Mouse (Mus musculus) left cerebral cortex, postnatal 10 days (tissue): ENCODE results near the gene Sgip1. TPM values are rescaled to one million over a fixed set of nuclear protein-coding genes. Genes with fewer than 3 reads are reported as not detected.
A peak's percentile ranks its signal among the peaks of the same experiment; 100 is the strongest.

Experiments used
- DNase-seq, 2 experiments: peaks; one replicate each; pipeline ENCODE4 v3.0.0; 2021 to 2022; ENCODE audit warnings: low spot score in 2 of 2, mixed read lengths in 1 of 2; ENCODE audit errors: extremely low spot score in 1 of 2
- intact Hi-C: fragments of 180-260 bp; cut with DNase I; formaldehyde crosslinking; loops from one replicate; pipeline ENCODE4 v1.15.1; 2025
- total RNA-seq, 2 experiments: library from RNA; stranded (reverse); gene quantifications; 2 replicates each; pipeline ENCODE4 v1.2.3; 2021

Sgip1 gene
- total RNA-seq, 2 experiments from 2014 or later = 279 to 302 TPM

- intact Hi-C loops = no loop called here
- DNase-seq = no peak
Observed at GRCm38 (mm10) chr4:102826159-102826558, 85.1 kb downstream of the Sgip1 start.

GRCm38 (mm10) chr4:102828518-102828917, 87.4 kb downstream of the Sgip1 start:
- no peak for DNase-seq
- intact Hi-C loops = no loop called here

GRCm38 (mm10) chr4:102833191-102833590, 92.1 kb downstream of the Sgip1 start:
- intact Hi-C loops = no loop called here
- no peak for DNase-seq

GRCm38 (mm10) chr4:102833726-102834125, 92.6 kb downstream of the Sgip1 start:
- intact Hi-C loops = no loop called here
- no peak for DNase-seq

GRCm38 (mm10) chr4:102834710-102835109, 93.6 kb downstream of the Sgip1 start:
- intact Hi-C loops = no loop called here
- DNase-seq = no peak

- no peak for DNase-seq
- intact Hi-C loops = loop anchor here (5.0 kb wide), 1 partner anchor 58 kb away; no protein-coding TSS in a partner anchor
Observed at GRCm38 (mm10) chr4:102840062-102840798, 99.1 kb downstream of the Sgip1 start.

- intact Hi-C loops = loop anchor here (5.0 kb wide), 1 partner anchor 59 kb away; no protein-coding TSS in a partner anchor
- peak in 1 of 2 experiments; percentile 56 for DNase-seq
Observed at GRCm38 (mm10) chr4:102840956-102841729, 100.0 kb downstream of the Sgip1 start.

GRCm38 (mm10) chr4:102850498-102850897, 109.4 kb downstream of the Sgip1 start:
- DNase-seq = no peak
- intact Hi-C loops = no loop called here

- DNase-seq = no peak
- intact Hi-C loops = no loop called here
Observed at GRCm38 (mm10) chr4:102851161-102851560, 110.1 kb downstream of the Sgip1 start.

- peak in 1 of 2 experiments; percentile 34 for DNase-seq
- intact Hi-C loops = loop anchor here (1.0 kb wide), 1 partner anchor 9 kb away; no protein-coding TSS in a partner anchor
Observed at GRCm38 (mm10) chr4:102852290-102852689, 111.2 kb downstream of the Sgip1 start.

GRCm38 (mm10) chr4:102852808-102853207, 111.7 kb downstream of the Sgip1 start:
- DNase-seq = no peak
- intact Hi-C loops = loop anchor here (1.0 kb wide), 1 partner anchor 10 kb away; no protein-coding TSS in a partner anchor

GRCm38 (mm10) chr4:102853330-102854022, 112.4 kb downstream of the Sgip1 start:
- intact Hi-C loops = no loop called here
- DNase-seq = peak in 1 of 2 experiments; percentile 49

GRCm38 (mm10) chr4:102854928-102855892, 114.1 kb downstream of the Sgip1 start:
- intact Hi-C loops = loop anchor here (5.0 kb wide), 1 partner anchor 93 kb away; no protein-coding TSS in a partner anchor
- DNase-seq = no peak

- no peak for DNase-seq
- intact Hi-C loops = loop anchor here (5.0 kb wide), 1 partner anchor 94 kb away; no protein-coding TSS in a partner anchor
Observed at GRCm38 (mm10) chr4:102856086-102856485, 115.0 kb downstream of the Sgip1 start.

GRCm38 (mm10) chr4:102859259-102860194, 118.4 kb downstream of the Sgip1 start:
- no peak for DNase-seq
- intact Hi-C loops = loop anchor here (5.0 kb wide), 1 partner anchor 97 kb away; no protein-coding TSS in a partner anchor

GRCm38 (mm10) chr4:102862751-102863710, 121.9 kb downstream of the Sgip1 start:
- intact Hi-C loops = no loop called here
- no peak for DNase-seq
